Mouse (Mus musculus) midbrain, postnatal 0 days (tissue): ENCODE results near the gene Ddx21. TPM values are rescaled to one million over a fixed set of nuclear protein-coding genes. Genes with fewer than 3 reads are reported as not detected.
"Not testable (repeated sequence)": the region's sequence is repeated elsewhere in the genome, so short reads cannot be mapped to it uniquely, and the experiment has no call there.

ENCODE experiments used
- ATAC-seq: fragments of 200-750 bp; cut with Nextera tagmentation; 2 replicates; pipeline ENCODE4 v1.8.0; 2017; ENCODE audit warnings: moderate number of reproducible peaks, mild to moderate bottlenecking, moderate TSS enrichment, moderate library complexity; ENCODE audit not compliant: low FRiP score
- DNase-seq: peaks from one replicate; pipeline ENCODE4 v3.0.0-alpha.2; 2015; ENCODE audit warnings: low spot score
- H3K27ac ChIP-seq: fragments of 300-500 bp; sonication (generic); 2 replicates; pipeline ENCODE4 v1.5.1; 2014; ENCODE audit warnings: low read depth, mild to moderate bottlenecking, low read length, mixed read lengths
- H3K27me3 ChIP-seq: fragments of 300-500 bp; sonication (generic); 2 replicates; pipeline ENCODE4 v1.6.1; 2014; ENCODE audit warnings: low read length, control low read depth, mixed read lengths; ENCODE audit not compliant: insufficient read depth
- H3K36me3 ChIP-seq: fragments of 300-500 bp; sonication (generic); 2 replicates; pipeline ENCODE4 v1.6.1; 2014; ENCODE audit warnings: low read length, control low read depth, mixed read lengths; ENCODE audit not compliant: insufficient read depth
- H3K4me1 ChIP-seq: fragments of 300-500 bp; sonication (generic); 2 replicates; pipeline ENCODE4 v1.6.1; 2014; ENCODE audit warnings: mild to moderate bottlenecking, control low read depth, antibody characterized with exemption, low read length, mixed read lengths; ENCODE audit not compliant: insufficient read depth
- H3K4me2 ChIP-seq: fragments of 300-500 bp; sonication (generic); 2 replicates; pipeline ENCODE4 v1.6.1; 2014; ENCODE audit warnings: low read depth, mild to moderate bottlenecking, low read length, mixed read lengths; ENCODE audit not compliant: poor library complexity, severe bottlenecking
- H3K4me3 ChIP-seq: fragments of 300-500 bp; sonication (generic); 2 replicates; pipeline ENCODE4 v1.5.1; 2014; ENCODE audit warnings: low read depth, mild to moderate bottlenecking, low read length, moderate library complexity
- H3K9ac ChIP-seq: fragments of 300-500 bp; sonication (generic); replicated peaks from 2 replicates; pipeline ENCODE4 v1.6.1; 2014; ENCODE audit warnings: mild to moderate bottlenecking, low read length, moderate library complexity, mixed read lengths; ENCODE audit not compliant: poor library complexity, severe bottlenecking
- H3K9me3 ChIP-seq: fragments of 300-500 bp; sonication (generic); 2 replicates; pipeline ENCODE4 v1.6.1; 2016; ENCODE audit warnings: low read length, control low read depth
- CTCF ChIP-seq: IDR thresholded peaks from 2 replicates; pipeline ENCODE4 v1.5.1; 2016; ENCODE audit warnings: antibody characterized with exemption, mild to moderate bottlenecking
- WGBS: fragments of 180-500 bp; shearing (Covaris S2); extraction: QIAGEN DNeasy Blood & Tissue Kit; methylation state at CpG from one replicate; pipeline ENCODE4 v1.1.7; 2014; 5-methylcytosine and 5-hydroxymethylcytosine counted together
- polyA plus RNA-seq: library from polyadenylated mRNA; unstranded; fragments of >200 nt; fragmentation: Nextera tagmentation; extraction: Ambion mirVana; gene quantifications from 2 replicates; pipeline ENCODE4 v1.2.1, GENCODE M21; 2015
- total RNA-seq: library from RNA; depleted of rRNA; stranded (reverse); fragments of >200 nt; gene quantifications from 2 replicates; pipeline ENCODE4 v1.2.3, GENCODE M21; 2014

Ddx21 gene
- total and polyA plus RNA-seq, 2 experiments from 2014 or later: 10.6 to 16.7 TPM

- 84% methylated on average over 4 of the region's 4 CpGs for WGBS
- H3K4me2 ChIP-seq: no peak overlapping the region
- no peak for DNase-seq
- no peak for ATAC-seq
- H3K36me3 ChIP-seq: peaks cover 60% of the 10 kb centered on the region
- H3K27ac ChIP-seq: no peak overlapping the region
- H3K4me1 ChIP-seq: no peaks in the 10 kb centered on the region
- no peaks in the 10 kb centered on the region for H3K9me3 ChIP-seq
- no peaks in the 10 kb centered on the region for H3K27me3 ChIP-seq
- H3K4me3 ChIP-seq: no peak overlapping the region
- TF ChIP-seq CTCF: no peak
- H3K9ac ChIP-seq: no peak overlapping the region
Measured at GRCm38 (mm10) chr10:62588616-62589015, 13.5 kb downstream of the Ddx21 start.

- Histone ChIP-seq H3K27ac (no peak overlapping the region), H3K9ac (no peak overlapping the region), H3K4me1 (no peaks in the 10 kb centered on the region), H3K27me3 (no peaks in the 10 kb centered on the region), H3K9me3 (no peaks in the 10 kb centered on the region), H3K36me3 (peaks cover 65% of the 10 kb centered on the region), H3K4me2 (no peak overlapping the region), H3K4me3 (no peak overlapping the region)
- DNase-seq (no peak), ATAC-seq (no peak)
- TF ChIP-seq CTCF: no peak
- 97% methylated on average over 1 of the region's 1 CpGs for WGBS
Measured at GRCm38 (mm10) chr10:62583245-62583644, 18.8 kb downstream of the Ddx21 start.

GRCm38 (mm10) chr10:62582701-62583100, 19.4 kb downstream of the Ddx21 start:
- peaks cover 60% of the 10 kb centered on the region for H3K36me3 ChIP-seq
- no peaks in the 10 kb centered on the region for H3K27me3 ChIP-seq
- no peak for ATAC-seq
- no peak overlapping the region for H3K9ac ChIP-seq
- H3K4me3 ChIP-seq: no peak overlapping the region
- no peaks in the 10 kb centered on the region for H3K9me3 ChIP-seq
- H3K4me2 ChIP-seq: no peak overlapping the region
- DNase-seq: no peak
- no peak overlapping the region for H3K27ac ChIP-seq
- WGBS: 81% methylated on average over 7 of the region's 7 CpGs
- TF ChIP-seq CTCF: no peak
- no peaks in the 10 kb centered on the region for H3K4me1 ChIP-seq

GRCm38 (mm10) chr10:62582263-62582662, 19.8 kb downstream of the Ddx21 start:
- Histone ChIP-seq H3K9me3 (no peaks in the 10 kb centered on the region), H3K27ac (no peak overlapping the region), H3K4me2 (no peak overlapping the region), H3K4me1 (no peaks in the 10 kb centered on the region; the same call in 1 of the 2 replicates), H3K4me3 (no peak overlapping the region), H3K9ac (no peak overlapping the region), H3K27me3 (no peaks in the 10 kb centered on the region), H3K36me3 (peaks cover 57% of the 10 kb centered on the region)
- TF ChIP-seq CTCF: no peak
- 92% methylated on average over 17 of the region's 17 CpGs for WGBS
- DNase-seq: no peak
- no peak for ATAC-seq

GRCm38 (mm10) chr10:62579129-62579528, 23.0 kb downstream of the Ddx21 start:
- H3K9me3 ChIP-seq, H3K27me3 ChIP-seq, H3K9ac ChIP-seq, H3K4me1 ChIP-seq, DNase-seq, H3K4me2 ChIP-seq, ATAC-seq, H3K4me3 ChIP-seq: not testable (repeated sequence)
- Histone ChIP-seq H3K27ac (0 out of 2 replicates have a peak overlapping the region, but pooled peaks have one; percentile 57), H3K36me3 (peaks cover 45% of the 10 kb centered on the region)
- WGBS: 84% methylated on average over 10 of the region's 13 CpGs

- TF ChIP-seq CTCF: no peak
- H3K4me2 ChIP-seq: peak within 1 kb of the TSS; percentile 78
- H3K27ac ChIP-seq: peak within 1 kb of the TSS; percentile 84
- 6% methylated on average over 33 of the region's 33 CpGs for WGBS
- peak; percentile 99 for ATAC-seq
- peaks cover 43% of the 10 kb centered on the region for H3K36me3 ChIP-seq
- no peaks in the 10 kb centered on the region for H3K27me3 ChIP-seq
- H3K9me3 ChIP-seq: no peaks in the 10 kb centered on the region
- H3K9ac ChIP-seq: peak within 1 kb of the TSS; percentile 84
- peak within 1 kb of the TSS; percentile 92 for H3K4me3 ChIP-seq
- H3K4me1 ChIP-seq: no peaks in the 10 kb centered on the region; the same call in 1 of the 2 replicates
- DNase-seq: peak; percentile 99
Measured at GRCm38 (mm10) chr10:62578338-62579100, 23.6 kb downstream of the Ddx21 start, which contains the start of gene Kif1bp. Gene Kif1bp (minus strand): TSS chr10:62578457.
